Mouse (Mus musculus) kidney, adult 9 months (tissue): ENCODE results near the gene Psmb2.

Experiments used
- DNase-seq: peaks from one replicate; pipeline ENCODE4 v3.0.0; 2022

Psmb2 gene

DNA sequence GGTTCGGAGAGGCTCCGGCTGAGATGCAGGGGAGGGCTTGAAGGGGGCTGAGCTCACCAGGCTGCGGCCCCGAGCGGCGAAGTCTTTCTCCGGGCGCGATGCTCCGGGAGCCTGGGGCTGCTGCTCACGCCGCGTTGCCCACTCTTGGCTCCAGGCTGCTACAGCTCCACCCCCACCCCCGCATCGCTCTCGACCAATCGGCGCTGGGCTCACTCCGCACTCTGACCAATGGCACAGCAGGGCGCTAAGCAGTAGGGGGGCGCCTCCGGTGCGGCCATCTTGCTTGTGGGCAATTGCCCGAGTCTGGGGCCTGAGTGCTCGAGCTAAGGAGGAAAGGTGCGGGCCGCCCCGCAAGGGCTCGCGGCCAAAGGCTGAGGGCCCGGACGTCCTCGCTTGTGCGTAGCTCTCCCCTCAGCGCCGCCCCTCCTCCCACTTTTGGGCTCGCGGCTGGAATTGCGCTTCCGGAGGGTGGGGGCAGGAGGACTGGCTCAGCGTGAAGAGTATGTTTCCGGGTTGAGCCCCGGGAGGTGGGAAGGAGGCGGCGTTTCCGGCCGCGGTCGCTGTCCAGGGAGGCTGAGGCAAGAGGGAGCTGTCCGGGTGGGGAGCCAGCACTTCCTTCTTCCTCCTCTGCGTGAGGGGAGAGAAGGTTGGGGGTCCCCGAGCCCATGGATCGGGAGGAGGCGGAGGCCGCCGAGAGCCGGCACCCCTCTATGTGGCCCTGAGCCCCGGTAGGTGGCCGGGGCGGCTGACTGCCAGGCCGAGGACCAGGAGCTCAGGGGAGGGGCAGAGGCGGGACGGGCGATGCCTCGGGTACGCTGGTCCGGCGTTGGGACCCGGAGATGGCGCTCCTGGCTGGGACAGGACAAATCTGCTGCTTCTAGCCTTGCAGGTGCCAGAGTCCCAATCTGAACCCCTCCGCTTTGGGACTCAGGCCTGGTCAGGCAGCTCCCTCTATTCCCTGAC is 76.1 kb downstream of the Psmb2 start, which contains the start of the genes Ncdn and AU040320:
Ncdn (minus strand) TSS at position 171 of the 963 bp plus-strand sequence.
AU040320 (plus strand) TSS at position 277 of the 963 bp plus-strand sequence.
- DNase-seq = peak; percentile 97

DNA sequence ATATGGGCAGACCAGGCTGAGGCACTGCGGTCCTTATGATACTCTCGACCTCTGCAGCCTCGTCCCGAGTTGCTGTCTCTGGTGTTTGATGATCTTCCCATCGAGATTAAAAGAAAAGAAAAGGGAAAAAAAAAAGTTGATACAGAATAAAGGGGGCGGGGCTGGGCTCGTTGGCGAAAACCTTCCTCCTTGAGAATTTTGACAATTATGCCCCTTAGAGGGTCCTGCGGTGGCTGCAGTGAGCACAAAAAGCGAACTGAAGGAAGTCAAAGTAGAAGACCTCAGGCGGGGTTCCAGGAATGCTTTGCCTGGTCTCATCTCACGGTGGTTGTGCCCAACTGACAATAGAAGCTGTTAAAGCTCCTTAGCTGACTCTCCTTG is 76.8 kb downstream of the Psmb2 start:
- DNase-seq = no peak

DNA sequence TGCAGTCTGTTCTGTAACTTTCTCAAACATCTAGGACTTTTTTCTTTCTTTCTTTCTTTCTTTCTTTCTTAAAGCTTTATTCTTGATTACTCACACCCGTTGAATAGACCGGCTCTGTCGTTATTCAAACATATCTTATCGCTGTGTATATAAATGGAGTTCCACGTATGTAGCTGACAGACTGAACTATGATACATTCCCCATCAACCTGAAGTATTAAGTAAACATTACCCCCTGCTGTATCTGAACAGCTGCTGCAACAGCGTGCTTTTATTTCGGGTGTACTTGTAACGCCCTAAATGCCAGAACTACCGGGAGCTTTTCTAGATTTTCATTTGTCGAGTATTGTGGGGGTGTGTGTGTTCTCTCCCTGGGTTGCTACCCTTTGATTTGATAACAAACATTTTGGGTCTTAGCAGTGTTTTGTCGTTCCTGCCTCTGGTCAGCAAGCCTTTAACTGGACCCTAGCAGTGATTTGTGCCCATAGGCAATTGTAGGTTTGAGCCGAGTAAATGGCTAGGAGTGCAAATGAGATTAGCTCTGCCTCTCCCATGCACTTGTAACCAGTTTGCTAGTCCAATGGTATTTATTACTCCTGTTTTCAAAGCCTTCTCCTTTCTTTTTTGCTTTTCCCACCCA is 77.4 kb downstream of the Psmb2 start:
- no peak for DNase-seq

- peak; percentile 83 for DNase-seq
Observed at GRCm38 (mm10) chr4:126756766-126757165, 79.3 kb downstream of the Psmb2 start.

DNA sequence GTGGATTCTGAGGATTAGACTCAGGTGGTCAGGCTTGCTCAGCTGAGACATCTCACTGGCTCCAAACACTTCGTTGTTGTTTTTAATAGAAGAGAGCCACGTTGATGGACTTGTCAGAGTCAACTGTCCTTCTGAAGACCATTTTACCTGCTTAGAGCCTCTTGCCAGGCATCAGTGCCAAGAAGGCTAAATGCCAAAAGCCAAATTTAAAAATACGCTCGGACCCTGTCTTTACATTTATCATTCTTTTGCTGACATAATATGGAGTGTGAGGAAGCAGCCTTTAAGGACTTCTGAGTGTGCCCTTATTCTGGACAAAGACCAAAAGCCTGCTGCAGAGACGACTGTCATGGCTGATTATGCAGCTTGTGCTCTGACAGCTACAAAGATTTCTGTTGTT is 80.9 kb downstream of the Psmb2 start:
- DNase-seq = no peak
